Mouse (Mus musculus) CH12.LX (cell line): Measurements from ENCODE around the gene Mprip. TPM values are rescaled to one million over a fixed set of nuclear protein-coding genes. Genes with fewer than 3 reads are reported as not detected.

Source experiments
- DNase-seq: peaks from one replicate; pipeline ENCODE4 v3.0.0-alpha.2; 2013; ENCODE audit errors: extremely low read depth
- H3K27ac ChIP-seq: 2 replicates; pipeline ENCODE4 v1.5.1; 2012; ENCODE audit warnings: low read depth, mild to moderate bottlenecking, control low read depth, moderate library complexity; ENCODE audit not compliant: insufficient read depth
- H3K27me3 ChIP-seq: replicated peaks from 2 replicates; pipeline ENCODE3; 2012; ENCODE audit warnings: inconsistent platforms
- H3K36me3 ChIP-seq, 2 experiments: replicated peaks in 1 of 2; 2 replicates each; pipeline versions ENCODE3 to v1.6.1; 2012; ENCODE audit warnings: inconsistent platforms in 1 of 2, low read length in 1 of 2, mild to moderate bottlenecking in 1 of 2, mixed read lengths in 1 of 2, moderate library complexity in 1 of 2; ENCODE audit not compliant: control insufficient read depth in 1 of 2, insufficient read depth in 1 of 2
- H3K4me1 ChIP-seq, 2 experiments: 2 replicates each; pipeline ENCODE4 v1.6.1; 2012; ENCODE audit warnings: inconsistent platforms in 1 of 2, moderate library complexity in 1 of 2; ENCODE audit not compliant: insufficient read depth in 2 of 2, control insufficient read depth in 1 of 2
- H3K4me2 ChIP-seq: 2 replicates; pipeline ENCODE4 v1.6.1; 2012; ENCODE audit warnings: low read depth, mild to moderate bottlenecking, control low read depth; ENCODE audit not compliant: poor library complexity, insufficient read depth, severe bottlenecking
- H3K4me3 ChIP-seq, 3 experiments: fragments of 150-350 bp in 1 of 3; sonication (generic) in 1 of 3; replicated peaks in 1 of 3; 2 replicates each; pipeline versions ENCODE3 to v1.5.1; 2011 to 2012; ENCODE audit warnings: low read depth in 2 of 3, low read length in 2 of 3, mild to moderate bottlenecking in 2 of 3, moderate library complexity in 2 of 3, control low read depth in 1 of 3, improper control_type of control experiment in 1 of 3, inconsistent platforms in 1 of 3, mixed read lengths in 1 of 3; ENCODE audit not compliant: poor library complexity in 1 of 3
- H3K79me2 ChIP-seq: replicated peaks from 2 replicates; pipeline ENCODE4 v1.6.1; 2012; ENCODE audit warnings: mild to moderate bottlenecking, moderate library complexity; ENCODE audit not compliant: control insufficient read depth, poor library complexity, insufficient read depth, severe bottlenecking; ENCODE audit errors: extremely low read depth
- H3K9ac ChIP-seq: 2 replicates; pipeline ENCODE4 v1.6.1; 2012; ENCODE audit warnings: low read depth, mild to moderate bottlenecking, control low read depth, moderate library complexity; ENCODE audit not compliant: insufficient read depth
- H3K9me3 ChIP-seq: replicated peaks from 2 replicates; pipeline ENCODE3; 2012; ENCODE audit warnings: low read length, inconsistent platforms, mixed read lengths
- ELF1 ChIP-seq: IDR thresholded peaks from 2 replicates; pipeline ENCODE4 v1.6.1; 2014; ENCODE audit warnings: low read depth, mild to moderate bottlenecking, inconsistent platforms, low read length, improper control_type of control experiment
- HCFC1 ChIP-seq: IDR thresholded peaks from 2 replicates; pipeline ENCODE4 v1.6.1; 2012; ENCODE audit warnings: low read depth, mild to moderate bottlenecking, inconsistent platforms, low read length, improper control_type of control experiment
- JUN ChIP-seq: IDR thresholded peaks from 2 replicates; pipeline ENCODE4 v1.6.1; 2011; ENCODE audit warnings: low read depth, mild to moderate bottlenecking, low read length, improper control_type of control experiment, moderate library complexity; ENCODE audit not compliant: insufficient read depth
- JUND ChIP-seq: conservative IDR thresholded peaks from 2 replicates; pipeline ENCODE4 v1.6.1; 2011; ENCODE audit warnings: low read depth, low read length, improper control_type of control experiment
- MAX ChIP-seq: IDR thresholded peaks from 2 replicates; pipeline ENCODE4 v1.6.1; 2011; ENCODE audit warnings: low read length, improper control_type of control experiment
- MXI1 ChIP-seq: IDR thresholded peaks from 2 replicates; pipeline ENCODE4 v1.6.1; 2011; ENCODE audit warnings: mild to moderate bottlenecking, low read depth, low read length, improper control_type of control experiment
- MYC ChIP-seq: IDR thresholded peaks from 2 replicates; pipeline ENCODE4 v1.6.1; 2011; ENCODE audit warnings: low read depth, mild to moderate bottlenecking, improper control_type of control experiment, low read length
- NELFE ChIP-seq: IDR thresholded peaks from 2 replicates; pipeline ENCODE4 v1.6.1; 2011; ENCODE audit warnings: low read depth, low read length, improper control_type of control experiment
- POLR2A ChIP-seq: IDR thresholded peaks from 2 replicates; pipeline ENCODE4 v1.6.1; 2011; ENCODE audit warnings: low read depth, mild to moderate bottlenecking, improper control_type of control experiment, low read length
- RCOR1 ChIP-seq: conservative IDR thresholded peaks from 2 replicates; pipeline ENCODE4 v1.6.1; 2012; ENCODE audit warnings: low read depth, mild to moderate bottlenecking, inconsistent platforms, low read length, improper control_type of control experiment
- TBP ChIP-seq: conservative IDR thresholded peaks from 2 replicates; pipeline ENCODE4 v1.6.1; 2011; ENCODE audit warnings: low read depth, low read length, improper control_type of control experiment
- ZC3H11A ChIP-seq: IDR thresholded peaks from 2 replicates; pipeline ENCODE4 v1.6.1; 2012; ENCODE audit warnings: low read depth, mild to moderate bottlenecking, inconsistent platforms, low read length, improper control_type of control experiment
- ZKSCAN1 ChIP-seq: IDR thresholded peaks from 2 replicates; pipeline ENCODE4 v1.6.1; 2012; ENCODE audit warnings: low read depth, inconsistent platforms, low read length, improper control_type of control experiment, borderline replicate concordance
- ZNF384 ChIP-seq: IDR thresholded peaks from 2 replicates; pipeline ENCODE4 v1.6.1; 2012; ENCODE audit warnings: low read depth, low read length, improper control_type of control experiment, inconsistent platforms
- dilution Hi-C: fragments of 300-500 bp; cut with MboI; formaldehyde crosslinking; loops from 2 replicates; pipeline ENCODE4 v1.14.3; 2020; ENCODE audit warnings: low sequenced_read_pairs; ENCODE audit not compliant: extremely low pct_unique_long_range_greater_than_20kb, extremely low pct_ligation_motif_present
- in situ Hi-C: fragments of 300-500 bp; cut with MboI; formaldehyde crosslinking; loops from 3 replicates; pipeline ENCODE4 v1.14.3; 2019; ENCODE audit warnings: low sequenced_read_pairs, low pct_ligation_motif_present, low pct_unique_long_range_greater_than_20kb, mixed read lengths
- polyA plus RNA-seq: library from polyadenylated mRNA; unstranded; fragments of >175 nt; gene quantifications from 2 replicates; pipeline ENCODE4 v1.2.1, GENCODE M21; 2012; ENCODE audit warnings: low read depth; ENCODE audit not compliant: insufficient read length
- total RNA-seq, 2 experiments: library from RNA; depleted of rRNA; stranded (reverse); fragments of 300-350 nt in 1 of 2; fragments of >200 nt in 1 of 2; gene quantifications; 2 replicates each; pipeline ENCODE4 v1.2.3; 2012 to 2014

Gene Mprip
- total and polyA plus RNA-seq, 3 experiments, result 50.6 to 59.5 (median 56.4) TPM

DNA sequence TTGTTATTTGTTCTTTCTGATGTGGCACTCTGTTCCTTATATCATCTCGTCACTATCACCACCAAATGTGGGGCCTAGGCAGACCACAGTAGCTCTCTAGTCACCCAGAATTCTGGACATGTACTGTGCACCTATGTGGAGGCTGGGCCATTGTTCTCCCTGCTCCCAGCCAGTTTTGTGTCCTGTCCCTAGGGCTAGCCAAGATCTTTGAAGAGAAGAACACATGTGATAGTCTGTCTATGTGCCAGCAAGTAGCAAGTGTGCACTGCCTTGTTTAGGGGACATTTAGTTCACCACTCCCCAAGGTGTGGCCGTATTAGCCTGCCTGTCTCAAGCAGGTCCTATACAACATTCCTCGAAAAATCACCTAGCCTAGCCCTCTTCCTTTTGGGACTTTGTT lies 87.9 kb downstream of the Mprip start:
- no peak for TF ChIP-seq ZNF384
- TF ChIP-seq POLR2A, result no peak
- in situ Hi-C loops, result no loop called here
- DNase-seq, result no peak
- H3K9me3 ChIP-seq, result no peaks in the 10 kb centered on the region
- H3K79me2 ChIP-seq, result no peaks in the 10 kb centered on the region
- H3K4me2 ChIP-seq, result no peak overlapping the region
- dilution Hi-C loops, result no loop called here
- H3K27ac ChIP-seq, result no peak overlapping the region
- H3K4me3 ChIP-seq, result no peak overlapping the region
- H3K9ac ChIP-seq, result no peak overlapping the region
- H3K36me3 ChIP-seq, result peaks cover 21 to 68% of the 10 kb centered on the region in 2 experiments
- no peaks in the 10 kb centered on the region for H3K27me3 ChIP-seq
- no peaks in the 10 kb centered on the region for H3K4me1 ChIP-seq

DNA sequence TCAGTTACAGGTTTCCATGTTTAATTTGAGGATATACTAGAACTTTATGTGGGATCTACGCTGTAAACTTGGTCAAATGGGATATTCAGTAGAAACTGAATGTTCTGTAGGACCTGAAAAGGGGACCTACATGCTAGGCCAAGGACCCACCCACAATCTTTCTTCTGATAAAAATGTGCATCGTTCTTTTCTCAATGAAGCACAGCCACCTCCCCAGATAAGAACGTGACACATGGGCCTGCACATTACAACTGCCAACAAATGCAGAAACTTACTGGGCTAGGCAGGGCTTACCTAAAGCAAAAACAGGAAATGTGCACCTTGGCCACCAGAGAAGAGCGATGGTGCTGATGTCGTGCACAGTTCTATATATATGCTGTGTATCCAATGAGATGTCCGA lies 93.4 kb downstream of the Mprip start:
- in situ Hi-C loops (loop anchor here (10.0 kb wide), 1 partner anchor 230 kb away; the partner anchor contains the start of gene Zkscan17), dilution Hi-C loops (no loop called here)
- H3K4me1 ChIP-seq, result no peaks in the 10 kb centered on the region
- no peak for DNase-seq
- TF ChIP-seq HCFC1, result no peak
- TF ChIP-seq, all 38 proteins: peak for 0
- no peak overlapping the region for H3K9ac ChIP-seq
- no peaks in the 10 kb centered on the region for H3K79me2 ChIP-seq
- no peaks in the 10 kb centered on the region for H3K9me3 ChIP-seq
- no peak overlapping the region for H3K27ac ChIP-seq
- H3K4me3 ChIP-seq, result no peak overlapping the region
- no peak overlapping the region for H3K4me2 ChIP-seq
- no peaks in the 10 kb centered on the region for H3K27me3 ChIP-seq
- peaks cover 39 to 90% of the 10 kb centered on the region in 2 experiments for H3K36me3 ChIP-seq

DNA sequence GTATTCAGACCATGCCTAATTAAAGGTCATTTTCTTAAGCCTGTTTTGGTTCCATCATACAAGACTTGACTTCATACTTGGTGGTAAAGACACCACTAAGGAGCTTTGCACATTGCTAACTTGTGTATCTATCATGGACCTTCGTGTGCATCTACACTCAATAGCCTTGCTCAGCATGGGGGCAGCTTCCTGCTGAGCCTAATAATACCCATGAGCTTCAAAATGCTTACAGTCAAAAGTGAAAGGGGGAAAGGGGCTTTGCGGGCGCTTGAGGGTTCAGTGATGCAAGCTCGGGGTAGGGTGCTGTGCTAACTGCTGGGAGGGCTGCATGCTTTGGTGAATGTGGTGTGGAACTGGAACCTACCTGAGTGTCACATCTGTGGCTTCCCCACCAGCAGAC lies 95.2 kb downstream of the Mprip start:
- peaks cover 44 to 92% of the 10 kb centered on the region in 2 experiments for H3K36me3 ChIP-seq

More for the DNA sequence above, 95.2 kb downstream of the Mprip start:
- Histone ChIP-seq H3K27ac (no peak overlapping the region), H3K9ac (no peak overlapping the region), H3K27me3 (no peaks in the 10 kb centered on the region), H3K4me3 (no peak overlapping the region), H3K9me3 (no peaks in the 10 kb centered on the region), H3K4me1 (no peaks in the 10 kb centered on the region), H3K79me2 (no peaks in the 10 kb centered on the region), H3K4me2 (no peak overlapping the region)
- in situ Hi-C loops (loop anchor here (10.0 kb wide), 1 partner anchor 232 kb away; the partner anchor contains the start of gene Zkscan17), dilution Hi-C loops (no loop called here)
- DNase-seq, result no peak
- no peak for TF ChIP-seq ELF1
- no peak for TF ChIP-seq ZKSCAN1
- TF ChIP-seq JUND, result no peak
- no peak for TF ChIP-seq ZC3H11A
- TF ChIP-seq TBP, result no peak
- TF ChIP-seq RCOR1, result no peak
- TF ChIP-seq MAX, result no peak
- TF ChIP-seq JUN, result no peak
- no peak for TF ChIP-seq POLR2A
- TF ChIP-seq NELFE, result no peak
- no peak for TF ChIP-seq MYC
- TF ChIP-seq HCFC1, result no peak
- TF ChIP-seq MXI1, result no peak
- TF ChIP-seq, all 38 proteins: peak for 0
